Mouse (Mus musculus): Measurements from ENCODE around the gene Cacnb4. TPM values are rescaled to one million over a fixed set of nuclear protein-coding genes. Genes with fewer than 3 reads are reported as not detected.

Cacnb4 gene
- polyA plus RNA-seq, 1 experiment from 2014 or later, result 1.2 TPM

DNA sequence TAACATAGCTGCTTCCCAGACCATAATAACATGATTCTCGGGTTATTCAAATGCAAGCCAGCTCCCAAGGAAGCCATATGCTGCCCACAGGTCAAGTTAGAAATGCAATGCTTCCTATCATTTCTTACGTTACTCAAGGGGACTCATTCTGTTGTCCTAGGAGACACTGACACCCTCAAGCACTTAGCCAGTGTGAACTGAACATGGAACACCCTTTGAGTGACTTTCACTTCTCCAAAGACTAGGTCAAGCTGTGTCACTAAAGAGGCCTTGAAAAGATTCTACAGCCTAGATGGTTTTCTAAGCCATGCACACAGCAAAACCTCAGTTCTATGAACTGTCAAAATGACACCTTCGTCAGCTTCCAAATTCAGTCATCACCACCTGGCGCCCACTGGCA, 98.9 kb downstream of the Cacnb4 start:
- H3K4me1 ChIP-seq, result peaks cover 9% of the 10 kb centered on the region
- H3K27ac ChIP-seq, result no peak overlapping the region
- no peaks in the 10 kb centered on the region for H3K36me3 ChIP-seq
- no peaks in the 10 kb centered on the region for H3K9me3 ChIP-seq
- no peak overlapping the region for H3K4me2 ChIP-seq
- no peak overlapping the region for H3K9ac ChIP-seq
- no peak overlapping the region for H3K4me3 ChIP-seq
- WGBS, result 86% methylated on average over 4 of the region's 4 CpGs
- ATAC-seq (ENCODE audit: borderline replicate concordance, extremely low read depth, low FRiP score, low TSS enrichment), result no peak
- no peaks in the 10 kb centered on the region for H3K27me3 ChIP-seq

DNA sequence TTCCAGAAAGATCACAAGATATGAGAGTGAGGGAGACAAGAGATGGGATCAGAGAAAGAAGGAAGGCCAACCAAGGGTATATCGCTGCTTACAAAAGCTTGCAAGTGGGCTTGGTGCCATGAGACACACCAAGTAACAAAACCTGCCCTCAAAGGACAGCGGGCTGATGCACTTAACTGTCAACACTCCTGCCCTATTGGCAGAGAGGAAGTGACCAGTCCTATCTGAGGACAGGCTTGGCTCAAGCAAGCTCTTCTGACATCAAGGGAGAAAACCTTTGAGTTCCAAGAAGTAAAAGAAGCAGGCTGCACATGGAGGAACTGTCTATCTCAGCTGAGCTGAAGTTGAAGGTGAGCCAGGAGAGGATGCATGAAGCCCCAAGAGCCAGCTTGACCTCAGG, 100.1 kb downstream of the Cacnb4 start:
- Histone ChIP-seq H3K4me3 (no peak overlapping the region), H3K36me3 (no peaks in the 10 kb centered on the region), H3K4me2 (no peak overlapping the region), H3K9me3 (no peaks in the 10 kb centered on the region), H3K4me1 (peaks cover 14% of the 10 kb centered on the region), H3K9ac (no peak overlapping the region), H3K27me3 (no peaks in the 10 kb centered on the region), H3K27ac (no peak overlapping the region)
- WGBS, result 78% methylated on average over 2 of the region's 2 CpGs
- ATAC-seq (ENCODE audit: borderline replicate concordance, extremely low read depth, low FRiP score, low TSS enrichment), result no peak

DNA sequence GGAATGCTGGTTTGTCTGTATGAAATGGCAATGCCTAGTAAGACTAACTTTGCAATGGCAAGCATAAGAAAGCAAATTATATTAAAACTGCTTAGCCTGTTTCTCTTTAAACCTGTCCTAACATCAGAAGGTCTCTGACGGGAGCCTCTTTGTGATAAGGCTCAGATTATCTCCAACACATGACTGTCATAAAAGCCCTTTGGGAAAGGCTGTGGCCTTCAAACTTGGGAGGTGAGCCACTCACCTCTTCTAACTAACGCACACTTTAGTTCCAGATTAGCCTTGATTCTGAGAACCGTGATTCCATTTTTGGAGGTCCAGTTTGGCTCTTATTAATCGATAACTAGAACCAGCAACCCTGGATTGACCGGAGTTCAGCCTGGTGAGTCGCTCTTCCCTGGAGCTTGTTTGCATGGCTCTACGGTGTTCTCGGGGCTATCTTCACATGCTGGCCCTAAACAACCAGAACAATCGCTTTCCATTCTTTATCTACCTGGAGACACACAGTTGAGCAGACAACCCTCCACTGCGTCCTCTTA, 100.9 kb downstream of the Cacnb4 start:
- no peaks in the 10 kb centered on the region for H3K9me3 ChIP-seq
- no peak overlapping the region for H3K4me2 ChIP-seq
- no peak overlapping the region for H3K27ac ChIP-seq
- peaks cover 15% of the 10 kb centered on the region for H3K4me1 ChIP-seq
- no peak for ATAC-seq (ENCODE audit: borderline replicate concordance, extremely low read depth, low FRiP score, low TSS enrichment)
- 81% methylated on average over 10 of the region's 10 CpGs for WGBS
- H3K9ac ChIP-seq, result no peak overlapping the region
- H3K27me3 ChIP-seq, result no peaks in the 10 kb centered on the region
- H3K36me3 ChIP-seq, result no peaks in the 10 kb centered on the region
- H3K4me3 ChIP-seq, result no peak overlapping the region

DNA sequence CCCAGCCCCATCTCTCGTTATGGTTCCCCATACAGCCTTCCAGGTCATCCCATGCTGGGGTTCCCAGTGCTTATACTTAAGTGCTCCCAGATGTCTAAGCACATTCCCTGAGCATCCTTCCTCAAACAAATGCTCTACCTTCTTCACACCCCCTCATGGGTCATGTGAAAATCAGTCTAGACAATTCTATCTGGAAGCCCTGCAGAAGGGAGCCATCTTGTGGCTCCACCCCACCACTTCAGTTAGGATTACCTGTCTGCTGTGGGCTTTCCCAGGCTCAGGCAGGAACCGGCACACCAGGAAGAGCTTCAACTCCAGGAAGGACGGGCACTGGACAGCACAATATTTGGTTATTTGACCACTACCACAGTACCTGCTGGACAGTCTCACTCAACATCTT, 101.7 kb downstream of the Cacnb4 start:
- no peaks in the 10 kb centered on the region for H3K9me3 ChIP-seq
- no peak overlapping the region for H3K27ac ChIP-seq
- no peaks in the 10 kb centered on the region for H3K36me3 ChIP-seq
- no peak overlapping the region for H3K4me2 ChIP-seq
- no peaks in the 10 kb centered on the region for H3K27me3 ChIP-seq
- peaks cover 10% of the 10 kb centered on the region for H3K4me1 ChIP-seq
- no peak for ATAC-seq (ENCODE audit: borderline replicate concordance, extremely low read depth, low FRiP score, low TSS enrichment)
- 71% methylated on average over 3 of the region's 3 CpGs for WGBS
- H3K4me3 ChIP-seq, result no peak overlapping the region
- H3K9ac ChIP-seq, result no peak overlapping the region

DNA sequence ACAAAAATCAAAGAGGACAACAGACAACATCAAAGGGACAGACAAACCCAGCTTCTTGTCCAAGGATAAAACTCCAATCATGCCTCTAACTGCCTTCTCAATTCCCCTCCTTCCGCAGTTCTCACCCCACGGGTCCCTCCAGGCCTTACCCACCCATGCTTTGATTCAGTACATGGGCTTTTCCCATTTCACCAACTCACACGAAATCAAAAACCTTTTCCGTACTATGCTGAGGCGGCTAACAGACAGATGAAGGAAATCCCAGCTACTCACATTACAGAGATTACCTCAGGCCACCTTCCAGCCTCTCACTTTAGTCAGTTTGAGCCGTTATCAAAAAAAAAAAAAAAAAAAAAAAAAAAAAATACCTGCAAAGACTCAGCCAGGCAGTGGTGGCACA, 104.4 kb downstream of the Cacnb4 start:
- Histone ChIP-seq H3K4me2 (no peak overlapping the region), H3K9ac (no peak overlapping the region), H3K27me3 (no peaks in the 10 kb centered on the region), H3K36me3 (no peaks in the 10 kb centered on the region), H3K9me3 (no peaks in the 10 kb centered on the region), H3K4me1 (peaks cover 6% of the 10 kb centered on the region; the same call in 1 of the 2 replicates), H3K4me3 (no peak overlapping the region), H3K27ac (no peak overlapping the region)
- WGBS, result 81% methylated on average over 6 of the region's 6 CpGs
- ATAC-seq (ENCODE audit: borderline replicate concordance, extremely low read depth, low FRiP score, low TSS enrichment), result no peak

DNA sequence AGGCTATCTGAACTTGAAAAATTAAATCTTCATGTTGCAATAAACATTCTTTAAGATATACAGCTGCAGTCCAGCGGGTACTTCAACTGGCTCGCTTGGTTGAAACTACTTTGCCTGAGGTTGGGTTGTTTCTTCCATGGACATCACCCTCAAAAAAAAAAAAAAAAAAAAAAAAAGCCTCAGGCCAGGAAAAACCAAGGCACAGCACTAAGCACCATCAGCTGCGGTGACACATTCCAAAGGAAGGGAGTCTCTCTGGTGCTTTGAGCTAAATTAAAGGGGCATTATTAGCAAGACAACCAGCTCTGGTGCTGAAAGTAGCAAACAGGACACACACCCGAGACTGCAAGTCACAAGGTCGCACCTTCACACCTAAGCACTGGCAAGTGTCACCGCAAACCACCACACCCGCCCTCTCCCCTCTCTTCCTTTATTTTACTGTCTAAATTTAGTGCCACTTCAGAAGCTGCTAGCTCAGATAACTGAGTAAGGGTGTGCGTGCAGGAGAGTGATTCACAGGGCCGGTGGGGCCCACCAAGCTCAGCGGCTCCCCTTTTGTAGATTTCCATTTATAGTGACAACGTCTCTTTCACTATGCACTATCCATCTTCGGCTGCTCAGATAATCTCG, 105.2 kb downstream of the Cacnb4 start:
- ATAC-seq (ENCODE audit: borderline replicate concordance, extremely low read depth, low FRiP score, low TSS enrichment), result no peak
- Histone ChIP-seq H3K36me3 (no peaks in the 10 kb centered on the region), H3K4me1 (peaks cover 6% of the 10 kb centered on the region; the same call in 1 of the 2 replicates), H3K27me3 (no peaks in the 10 kb centered on the region), H3K9me3 (no peaks in the 10 kb centered on the region), H3K9ac (no peak overlapping the region), H3K27ac (no peak overlapping the region), H3K4me3 (no peak overlapping the region), H3K4me2 (no peak overlapping the region)
- 42% methylated on average over 13 of the region's 13 CpGs for WGBS

DNA sequence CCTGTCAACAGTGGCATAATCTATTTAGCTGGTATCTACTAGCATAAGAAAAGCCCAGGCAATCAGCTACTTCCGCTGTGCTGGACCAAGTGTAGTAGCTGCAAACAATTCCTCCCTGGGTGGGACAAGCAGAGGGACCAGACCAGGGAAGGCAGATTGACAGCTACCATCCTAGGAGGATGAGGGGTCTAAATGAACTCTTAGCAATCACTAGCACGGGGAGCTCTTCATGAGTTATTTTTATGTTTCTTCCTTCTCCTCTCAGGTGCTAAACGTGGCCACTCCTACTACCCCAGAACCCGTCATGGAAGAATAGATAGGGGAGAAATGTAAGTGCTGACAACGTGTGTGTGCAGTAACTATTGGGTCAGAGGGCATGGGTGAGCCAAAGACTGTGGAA, 105.8 kb downstream of the Cacnb4 start:
- H3K4me3 ChIP-seq, result no peak overlapping the region
- H3K4me2 ChIP-seq, result no peak overlapping the region
- no peak overlapping the region for H3K27ac ChIP-seq
- 67% methylated on average over 5 of the region's 5 CpGs for WGBS
- H3K36me3 ChIP-seq, result no peaks in the 10 kb centered on the region
- no peak overlapping the region for H3K9ac ChIP-seq
- no peaks in the 10 kb centered on the region for H3K27me3 ChIP-seq
- ATAC-seq (ENCODE audit: borderline replicate concordance, extremely low read depth, low FRiP score, low TSS enrichment), result no peak
- no peaks in the 10 kb centered on the region for H3K9me3 ChIP-seq
- H3K4me1 ChIP-seq, result peaks cover 6% of the 10 kb centered on the region; the same call in 1 of the 2 replicates

DNA sequence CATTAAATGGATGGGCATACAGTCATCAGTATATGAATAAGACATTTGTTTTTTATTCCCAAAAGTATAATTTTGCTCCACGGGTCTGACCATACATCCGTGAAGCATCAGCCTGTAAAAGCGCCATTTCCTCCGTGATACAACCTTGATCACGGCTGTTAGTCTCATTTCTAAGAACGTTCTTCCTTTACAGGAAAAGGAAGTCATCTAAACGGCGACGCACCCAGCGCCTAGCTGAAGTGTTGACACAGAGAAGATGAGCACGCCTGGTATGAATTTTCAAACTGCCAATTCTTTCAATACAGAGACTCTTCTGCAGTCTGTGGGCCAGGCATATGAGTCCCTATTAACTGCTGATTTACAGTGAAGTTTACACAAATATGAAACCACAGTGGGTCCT, 106.5 kb downstream of the Cacnb4 start:
- 66% methylated on average over 11 of the region's 11 CpGs for WGBS
- Histone ChIP-seq H3K9me3 (no peaks in the 10 kb centered on the region), H3K4me2 (no peak overlapping the region), H3K4me3 (no peak overlapping the region), H3K4me1 (peaks cover 6% of the 10 kb centered on the region; the same call in 1 of the 2 replicates), H3K9ac (no peak overlapping the region), H3K27ac (no peak overlapping the region), H3K36me3 (no peaks in the 10 kb centered on the region), H3K27me3 (no peaks in the 10 kb centered on the region)
- no peak for ATAC-seq (ENCODE audit: borderline replicate concordance, extremely low read depth, low FRiP score, low TSS enrichment)

DNA sequence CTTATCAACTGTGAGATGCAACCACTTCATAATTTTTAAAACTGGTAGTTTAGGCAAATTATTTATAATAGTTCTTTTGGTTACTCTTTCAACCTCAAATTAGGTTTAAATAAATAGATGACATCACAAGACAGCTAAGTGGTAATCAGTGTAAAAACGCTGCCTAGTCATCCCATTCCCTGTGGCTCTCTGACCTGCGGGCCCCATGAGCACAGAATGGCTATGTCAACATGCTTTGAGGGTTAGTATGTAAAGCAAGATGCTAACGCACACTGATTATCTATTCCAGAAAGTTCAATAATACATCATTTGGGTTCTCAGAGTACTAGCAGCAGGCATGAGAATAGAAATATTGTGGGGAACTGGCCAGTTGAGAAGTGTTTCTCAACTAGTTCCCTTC, 108.5 kb downstream of the Cacnb4 start:
- no peaks in the 10 kb centered on the region for H3K27me3 ChIP-seq
- no peak for ATAC-seq (ENCODE audit: borderline replicate concordance, extremely low read depth, low FRiP score, low TSS enrichment)
- H3K4me2 ChIP-seq, result no peak overlapping the region
- 44% methylated on average over 3 of the region's 3 CpGs for WGBS
- no peak overlapping the region for H3K4me3 ChIP-seq
- H3K9me3 ChIP-seq, result no peaks in the 10 kb centered on the region
- H3K27ac ChIP-seq, result no peak overlapping the region
- H3K9ac ChIP-seq, result no peak overlapping the region
- H3K36me3 ChIP-seq, result no peaks in the 10 kb centered on the region
- H3K4me1 ChIP-seq, result peaks cover 6% of the 10 kb centered on the region; the same call in 1 of the 2 replicates

DNA sequence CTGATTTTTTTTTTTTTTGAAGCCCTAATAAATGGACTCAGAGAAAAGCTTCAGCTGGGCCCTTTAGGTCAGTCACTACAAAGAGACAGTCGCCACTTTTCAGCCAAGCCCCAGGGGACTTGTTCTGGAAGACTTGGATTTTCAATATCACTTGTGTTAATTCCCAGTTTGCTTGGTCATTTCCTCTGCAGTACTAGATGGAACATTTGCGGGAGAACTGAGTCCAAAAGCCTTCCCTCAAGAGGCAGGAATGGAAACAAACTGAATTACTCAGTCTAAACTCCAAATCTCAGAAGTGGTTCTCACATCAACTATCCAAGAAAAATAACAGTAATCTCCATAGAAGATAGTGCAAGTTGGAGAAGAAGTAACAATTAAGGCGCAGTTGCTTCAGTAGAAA, 109.2 kb downstream of the Cacnb4 start:
- Histone ChIP-seq H3K4me1 (peaks cover 6% of the 10 kb centered on the region; the same call in 1 of the 2 replicates), H3K9me3 (no peaks in the 10 kb centered on the region), H3K4me3 (no peak overlapping the region), H3K9ac (no peak overlapping the region), H3K27ac (no peak overlapping the region), H3K4me2 (no peak overlapping the region), H3K36me3 (no peaks in the 10 kb centered on the region), H3K27me3 (no peaks in the 10 kb centered on the region)
- ATAC-seq (ENCODE audit: borderline replicate concordance, extremely low read depth, low FRiP score, low TSS enrichment), result no peak
- 81% methylated on average over 3 of the region's 3 CpGs for WGBS

DNA sequence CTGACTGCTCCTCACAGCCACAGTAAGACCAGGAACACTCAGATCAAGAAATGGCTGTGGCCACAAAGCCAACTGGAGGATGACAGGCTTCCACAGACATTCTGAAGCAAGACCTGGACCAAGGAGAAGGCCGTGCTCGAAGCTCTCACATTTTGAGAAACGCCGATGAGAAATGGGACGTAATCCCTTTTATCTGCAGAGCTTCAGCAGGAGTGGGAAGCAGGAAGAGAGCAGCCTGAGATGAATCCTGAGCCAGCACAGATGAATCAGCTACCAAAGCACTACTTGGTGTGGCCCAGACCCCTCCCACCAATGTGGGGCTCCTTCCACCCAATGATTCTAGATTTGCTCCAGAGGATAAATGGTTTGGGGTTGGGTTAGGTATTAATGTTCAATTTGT, 113.4 kb downstream of the Cacnb4 start:
- ATAC-seq (ENCODE audit: borderline replicate concordance, extremely low read depth, low FRiP score, low TSS enrichment), result no peak
- Histone ChIP-seq H3K4me1 (no peaks in the 10 kb centered on the region), H3K27ac (no peak overlapping the region), H3K4me3 (no peak overlapping the region), H3K4me2 (no peak overlapping the region), H3K27me3 (no peaks in the 10 kb centered on the region), H3K36me3 (no peaks in the 10 kb centered on the region), H3K9me3 (no peaks in the 10 kb centered on the region), H3K9ac (no peak overlapping the region)
- WGBS, result 88% methylated on average over 5 of the region's 5 CpGs

DNA sequence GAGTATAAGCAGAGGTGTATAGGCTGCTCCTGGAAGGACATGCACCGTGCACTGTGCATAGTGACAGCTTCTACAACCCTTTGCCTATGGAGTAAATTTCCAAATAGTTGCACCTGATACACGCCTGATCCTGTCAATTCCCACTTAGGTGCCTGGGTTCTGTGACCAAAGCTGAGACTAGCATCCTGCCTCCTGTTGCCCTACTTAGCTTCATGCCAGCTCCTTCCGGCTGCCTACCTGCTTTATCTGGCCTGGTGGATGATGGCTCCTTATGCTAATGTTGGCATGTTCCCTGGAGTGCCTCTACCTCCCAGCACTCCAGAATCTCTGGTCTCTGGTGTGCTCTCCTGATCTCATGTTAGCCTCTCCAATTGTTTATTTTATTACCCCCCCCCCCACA, 114.3 kb downstream of the Cacnb4 start:
- no peaks in the 10 kb centered on the region for H3K4me1 ChIP-seq
- no peak overlapping the region for H3K4me2 ChIP-seq
- no peaks in the 10 kb centered on the region for H3K36me3 ChIP-seq
- ATAC-seq (ENCODE audit: borderline replicate concordance, extremely low read depth, low FRiP score, low TSS enrichment), result no peak
- 80% methylated on average over 3 of the region's 3 CpGs for WGBS
- no peaks in the 10 kb centered on the region for H3K9me3 ChIP-seq
- no peaks in the 10 kb centered on the region for H3K27me3 ChIP-seq
- H3K9ac ChIP-seq, result no peak overlapping the region
- H3K27ac ChIP-seq, result no peak overlapping the region
- no peak overlapping the region for H3K4me3 ChIP-seq

DNA sequence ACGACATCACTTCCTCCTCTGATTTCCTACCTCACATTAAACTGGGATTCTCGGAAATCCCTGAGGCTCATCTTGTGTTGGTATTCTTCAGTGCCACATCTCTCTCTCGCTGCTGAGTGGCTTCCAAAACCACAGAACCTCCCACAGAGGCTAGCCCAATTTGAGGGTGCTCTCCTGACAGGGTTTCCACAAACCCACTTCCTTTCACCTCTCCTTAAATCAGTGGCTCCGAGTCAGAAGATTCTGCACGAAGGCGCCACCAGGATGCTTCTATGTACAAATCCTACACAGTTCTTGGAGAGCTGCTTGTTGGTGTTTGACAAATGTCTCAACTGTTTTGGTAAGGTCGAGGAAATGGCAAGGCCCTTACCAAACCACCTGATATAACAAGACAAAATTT, 115.5 kb downstream of the Cacnb4 start:
- Histone ChIP-seq H3K9ac (no peak overlapping the region), H3K36me3 (no peaks in the 10 kb centered on the region), H3K27me3 (no peaks in the 10 kb centered on the region), H3K4me3 (no peak overlapping the region), H3K4me2 (no peak overlapping the region), H3K9me3 (no peaks in the 10 kb centered on the region), H3K27ac (no peak overlapping the region), H3K4me1 (no peaks in the 10 kb centered on the region)
- 66% methylated on average over 7 of the region's 7 CpGs for WGBS
- ATAC-seq (ENCODE audit: borderline replicate concordance, extremely low read depth, low FRiP score, low TSS enrichment), result no peak

Measured in lung, embryonic 15.5 days (tissue).